11 mouse cellular contexts compared by ENCODE assay signal in the genomic region with DNA sequence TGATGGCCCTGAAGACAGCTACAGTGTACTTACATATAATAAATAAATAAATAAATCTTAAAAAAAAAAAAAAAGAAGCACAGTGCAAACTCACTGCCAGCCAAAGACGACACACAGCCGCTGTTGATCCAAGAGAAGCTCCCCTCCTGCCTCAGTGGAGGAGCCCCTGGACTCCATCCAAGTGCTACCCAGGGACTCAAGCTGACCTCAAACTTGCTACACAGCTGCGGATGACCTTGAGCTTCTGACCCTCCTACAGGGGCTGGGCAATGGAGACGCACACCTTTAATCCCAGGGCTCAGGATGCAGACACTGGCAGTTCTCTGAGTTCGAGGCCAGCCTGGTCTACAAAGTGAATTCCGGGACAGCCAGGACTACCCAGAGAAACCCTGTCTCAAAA.
"Had no signal": no experiment of that assay in that cellular context is flagged by ENCODE, and none has a peak within 500 bp of the region (broad histone marks: within the 10 kb centered on the region; RNA-seq: fewer than 3 reads in every experiment).

No protein-coding gene starts in this region.

- H3K27ac ChIP-seq: limb, embryonic 12.5 days; liver, embryonic 15.5 days; midbrain, embryonic 13.5 days; stomach, postnatal 0 days had no signal

- DNase-seq: kidney, adult 18-20 months; kidney, postnatal 10 days; kidney, postnatal 4 days; lung, adult 2 months; lung, postnatal 36 days; thymus, adult 2 months; thymus, postnatal 25 days had no signal

- H3K4me3 ChIP-seq: limb, embryonic 12.5 days; liver, embryonic 15.5 days; midbrain, embryonic 13.5 days had no signal
